Mouse (Mus musculus): ENCODE data around the gene Dnajc28.
"Not testable (repeated sequence)": the region's sequence is repeated elsewhere in the genome, so short reads cannot be mapped to it uniquely, and the experiment has no call there.

The Dnajc28 gene

GRCm38 (mm10) chr16:91618511-91619501 lies at the start of gene Dnajc28:
Gene Dnajc28, minus strand, starts transcription at chr16:91619026.
- peak; percentile 83 to 84 for DNase-seq (ENCODE audit: low spot score in 2 of 2)

- DNase-seq (ENCODE audit: low spot score in 2 of 2), result no peak
Observed at GRCm38 (mm10) chr16:91663795-91664194, 45.0 kb upstream of the Dnajc28 start.

GRCm38 (mm10) chr16:91662336-91662735 lies 43.5 kb upstream of the Dnajc28 start:
- no peak for DNase-seq (ENCODE audit: low spot score in 2 of 2)

- DNase-seq (ENCODE audit: low spot score in 2 of 2), result no peak
Observed at GRCm38 (mm10) chr16:91661397-91661796, 42.6 kb upstream of the Dnajc28 start.

DNA sequence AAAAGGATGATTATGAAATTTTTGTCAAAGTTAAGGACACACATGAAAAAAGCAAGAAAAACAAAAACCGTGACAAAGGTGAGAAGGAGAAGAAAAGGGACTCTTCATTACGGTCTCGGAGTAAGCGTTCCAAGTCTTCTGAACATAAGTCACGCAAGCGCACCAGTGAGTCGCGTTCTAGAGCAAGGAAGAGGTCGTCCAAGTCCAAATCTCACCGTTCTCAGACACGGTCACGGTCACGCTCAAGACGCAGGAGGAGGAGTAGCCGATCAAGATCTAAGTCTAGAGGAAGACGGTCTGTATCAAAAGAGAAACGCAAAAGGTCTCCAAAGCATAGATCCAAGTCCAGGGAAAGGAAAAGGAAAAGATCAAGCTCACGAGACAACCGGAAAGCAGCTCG lies 41.0 kb upstream of the Dnajc28 start:
- DNase-seq (ENCODE audit: low spot score in 2 of 2), result no peak

DNA sequence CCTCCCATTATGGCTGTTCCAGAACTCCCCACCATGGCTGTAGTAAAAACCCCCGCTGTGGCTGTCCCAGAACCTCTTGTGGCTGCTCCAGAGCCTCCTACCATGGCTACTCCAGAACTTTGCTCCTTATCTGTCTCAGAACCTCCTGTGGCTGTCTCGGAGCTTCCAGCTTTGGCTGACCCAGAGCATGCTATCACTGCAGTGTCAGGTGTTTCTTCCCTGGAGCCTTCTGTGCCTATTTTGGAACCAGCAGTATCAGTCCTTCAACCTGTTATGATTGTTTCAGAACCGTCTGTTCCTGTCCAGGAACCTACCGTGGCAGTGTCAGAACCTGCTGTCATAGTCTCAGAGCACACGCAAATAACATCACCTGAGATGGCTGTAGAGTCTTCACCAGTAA lies 39.6 kb upstream of the Dnajc28 start:
- DNase-seq (ENCODE audit: low spot score in 2 of 2), result no peak

DNA sequence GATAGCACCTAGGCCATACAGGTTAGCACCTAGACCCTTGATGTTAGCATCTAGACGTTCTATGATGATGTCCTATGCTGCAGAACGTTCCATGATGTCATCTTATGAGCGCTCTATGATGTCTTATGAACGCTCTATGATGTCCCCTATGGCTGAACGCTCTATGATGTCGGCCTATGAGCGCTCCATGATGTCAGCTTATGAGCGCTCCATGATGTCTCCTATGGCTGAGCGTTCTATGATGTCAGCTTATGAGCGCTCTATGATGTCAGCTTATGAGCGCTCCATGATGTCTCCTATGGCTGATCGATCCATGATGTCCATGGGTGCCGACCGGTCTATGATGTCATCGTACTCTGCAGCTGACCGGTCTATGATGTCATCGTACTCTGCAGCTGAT lies 38.5 kb upstream of the Dnajc28 start:
- DNase-seq (ENCODE audit: low spot score in 2 of 2), result no peak

DNA sequence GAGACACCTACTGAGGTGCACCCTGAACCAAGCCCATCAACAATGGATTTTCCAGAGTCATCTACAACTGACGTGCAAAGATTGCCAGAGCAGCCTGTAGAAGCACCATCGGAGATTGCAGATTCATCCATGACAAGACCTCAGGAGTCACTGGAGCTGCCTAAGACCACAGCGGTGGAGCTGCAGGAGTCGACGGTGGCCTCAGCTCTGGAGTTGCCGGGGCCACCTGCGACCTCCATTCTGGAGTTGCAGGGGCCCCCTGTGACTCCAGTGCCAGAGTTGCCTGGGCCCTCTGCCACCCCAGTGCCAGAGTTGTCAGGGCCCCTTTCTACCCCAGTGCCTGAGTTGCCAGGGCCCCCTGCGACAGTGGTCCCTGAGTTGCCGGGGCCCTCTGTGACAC lies 36.5 kb upstream of the Dnajc28 start:
- no peak for DNase-seq (ENCODE audit: low spot score in 2 of 2)

DNA sequence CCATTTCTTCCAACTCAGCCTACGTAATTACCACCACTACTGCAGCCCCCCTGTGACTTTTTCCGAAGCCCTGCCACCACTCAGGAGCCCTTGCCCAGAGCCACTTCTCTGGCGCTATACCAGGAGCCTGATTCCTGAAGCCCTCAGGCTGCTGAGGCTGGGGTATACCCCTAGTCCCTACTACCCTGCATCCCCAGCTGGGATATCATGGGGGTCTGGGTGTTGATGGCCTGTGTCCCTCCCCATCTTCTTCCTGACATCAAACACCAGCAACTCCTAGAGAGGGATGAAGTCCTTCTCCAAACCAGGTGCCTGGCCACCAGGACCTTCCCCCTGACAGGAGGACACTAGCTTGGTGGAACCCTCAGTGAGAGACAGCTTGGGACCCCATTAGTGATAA lies 33.4 kb upstream of the Dnajc28 start:
- no peak for DNase-seq (ENCODE audit: low spot score in 2 of 2)

- no peak for DNase-seq (ENCODE audit: low spot score in 2 of 2)
Observed at GRCm38 (mm10) chr16:91649781-91650180, 31.0 kb upstream of the Dnajc28 start.

DNA sequence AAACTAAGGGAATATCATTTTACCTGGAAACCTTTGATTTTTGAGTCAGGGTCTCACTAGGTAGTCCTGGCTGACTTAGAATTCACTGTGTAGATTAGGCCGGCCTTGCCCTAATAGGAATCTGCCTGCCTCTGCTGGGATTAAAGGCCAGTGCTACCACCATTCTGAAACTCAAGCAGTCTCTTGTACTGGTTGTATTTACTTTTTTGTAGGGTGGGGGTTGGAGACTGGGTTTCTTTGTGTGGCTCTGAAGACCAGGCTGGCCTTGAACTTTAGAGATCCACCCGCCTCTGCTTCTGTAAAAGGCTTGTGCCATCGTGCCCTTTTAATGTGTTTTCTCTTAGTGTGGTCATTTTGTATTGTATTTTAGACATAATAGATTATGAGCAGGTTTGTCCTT lies 30.4 kb upstream of the Dnajc28 start:
- DNase-seq (ENCODE audit: low spot score in 2 of 2), result no peak

- peak; percentile 79 to 81 for DNase-seq (ENCODE audit: low spot score in 2 of 2)
Observed at GRCm38 (mm10) chr16:91648220-91648550, 29.4 kb upstream of the Dnajc28 start.

DNA sequence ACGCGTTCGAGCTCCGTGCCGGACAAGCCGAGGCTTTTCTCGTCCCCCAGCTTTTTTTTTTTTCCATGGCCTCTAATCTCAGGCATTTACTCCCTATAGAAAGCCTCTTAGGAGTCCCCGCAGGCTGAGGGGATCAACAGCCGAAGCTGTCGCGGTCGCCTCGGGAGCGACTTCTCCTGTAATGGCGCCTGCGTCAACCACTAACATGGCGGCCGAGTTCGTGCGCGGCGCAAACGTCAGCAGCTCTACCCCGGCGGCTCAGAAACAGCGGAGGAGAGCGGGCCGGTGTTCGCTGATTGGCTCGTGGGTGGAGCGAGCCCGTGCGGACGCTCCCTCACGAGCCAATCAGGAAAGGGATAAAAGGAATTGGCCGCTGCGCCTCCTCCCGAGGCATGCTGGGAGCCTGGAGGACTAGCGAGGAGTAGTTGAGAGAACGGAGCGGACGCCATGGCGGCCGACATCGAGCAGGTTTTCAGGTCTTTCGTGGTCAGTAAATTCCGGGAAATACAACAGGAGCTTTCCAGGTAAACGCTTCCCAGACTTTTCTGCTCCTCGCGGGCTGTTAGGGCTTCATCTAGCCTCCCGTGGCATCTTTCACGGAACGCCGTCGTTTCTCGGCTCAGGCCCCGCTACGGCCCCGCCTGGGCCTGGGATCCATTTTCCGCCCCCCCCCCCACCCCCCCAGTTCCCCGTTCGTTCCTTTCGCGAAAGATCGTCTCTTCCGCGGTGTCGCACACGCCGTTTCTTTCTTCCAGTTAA lies 28.8 kb upstream of the Dnajc28 start, which contains the start of gene Son:
Gene Son (plus strand): TSS at position 46 of the 759 bp plus-strand sequence.
- peak; percentile 98 for DNase-seq (ENCODE audit: low spot score in 2 of 2)

- peak; percentile 95 for DNase-seq (ENCODE audit: low spot score in 2 of 2)
Observed at GRCm38 (mm10) chr16:91646681-91647419, 28.0 kb upstream of the Dnajc28 start, which contains the start of gene Gart. Gene Gart, minus strand, starts transcription at chr16:91646952.

DNA sequence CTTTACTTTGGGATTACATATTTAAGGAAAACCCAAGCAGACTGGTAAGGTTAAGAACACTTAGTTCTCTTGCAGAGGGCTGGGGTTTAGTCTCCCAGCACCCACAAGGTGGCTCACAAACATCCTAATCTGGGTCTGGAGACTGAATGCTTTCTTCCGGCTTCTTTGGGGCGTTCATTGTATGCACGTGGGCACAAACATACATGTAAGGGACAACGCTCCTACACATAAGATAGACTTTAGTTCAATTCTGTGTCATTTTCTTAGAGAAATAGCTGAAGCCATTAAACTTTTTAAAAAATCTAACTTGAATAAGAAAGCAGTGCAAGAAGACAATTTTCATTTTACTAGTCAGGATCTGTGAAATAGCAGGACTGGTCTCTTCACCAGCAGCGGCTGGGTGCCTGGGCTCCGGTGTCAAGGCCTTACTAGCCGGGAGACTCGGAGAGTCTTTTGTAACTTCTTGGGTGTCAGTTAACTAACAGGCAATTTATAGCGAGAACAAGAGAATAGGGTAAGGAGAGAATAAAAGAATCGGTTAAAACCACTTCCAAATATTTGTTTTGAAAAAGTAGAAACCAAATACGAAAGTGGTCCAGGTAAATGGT lies 27.3 kb upstream of the Dnajc28 start:
- DNase-seq (ENCODE audit: low spot score in 2 of 2), result peak; percentile 42 to 50

- DNase-seq (ENCODE audit: low spot score in 2 of 2), result not testable (repeated sequence)
Observed at GRCm38 (mm10) chr16:91645420-91645819, 26.6 kb upstream of the Dnajc28 start.

GRCm38 (mm10) chr16:91644901-91645300 lies 26.1 kb upstream of the Dnajc28 start:
- DNase-seq (ENCODE audit: low spot score in 2 of 2), result no peak

GRCm38 (mm10) chr16:91640171-91640570 lies 21.3 kb upstream of the Dnajc28 start:
- no peak for DNase-seq (ENCODE audit: low spot score in 2 of 2)

GRCm38 (mm10) chr16:91639636-91640035 lies 20.8 kb upstream of the Dnajc28 start:
- DNase-seq (ENCODE audit: low spot score in 2 of 2), result no peak

GRCm38 (mm10) chr16:91639161-91639560 lies 20.3 kb upstream of the Dnajc28 start:
- no peak for DNase-seq (ENCODE audit: low spot score in 2 of 2)

DNA sequence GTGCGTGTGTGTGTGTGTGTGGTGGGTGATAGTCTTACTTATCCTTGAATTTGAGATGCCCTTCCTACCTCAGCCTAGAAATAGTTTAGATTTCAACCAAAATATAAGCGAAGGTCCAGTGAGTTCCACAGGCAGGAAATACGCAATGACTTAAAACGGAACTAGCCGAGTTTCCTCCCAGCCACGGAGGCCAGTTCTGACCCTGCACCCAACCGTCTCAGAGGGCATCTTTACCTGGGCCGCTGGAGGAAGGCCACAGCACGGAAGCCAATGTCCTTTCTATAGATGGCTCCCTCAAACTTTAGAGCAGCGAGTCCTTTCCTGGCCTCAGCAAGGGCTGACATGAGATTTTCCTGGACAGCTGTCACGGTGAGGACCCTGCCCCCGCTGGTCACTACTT lies 14.8 kb upstream of the Dnajc28 start:
- no peak for DNase-seq (ENCODE audit: low spot score in 2 of 2)
